Mouse (Mus musculus): Measurements from ENCODE around the gene Itga9.
A peak's percentile ranks its signal among the peaks of the same experiment; 100 is the strongest.

The Itga9 gene

GRCm38 (mm10) chr9:118877365-118878008 lies 271.0 kb downstream of the Itga9 start:
- no peak for DNase-seq (ENCODE audit: low spot score)

- no peak for DNase-seq (ENCODE audit: low spot score)
Observed at GRCm38 (mm10) chr9:118878596-118878995, 272.1 kb downstream of the Itga9 start.

DNA sequence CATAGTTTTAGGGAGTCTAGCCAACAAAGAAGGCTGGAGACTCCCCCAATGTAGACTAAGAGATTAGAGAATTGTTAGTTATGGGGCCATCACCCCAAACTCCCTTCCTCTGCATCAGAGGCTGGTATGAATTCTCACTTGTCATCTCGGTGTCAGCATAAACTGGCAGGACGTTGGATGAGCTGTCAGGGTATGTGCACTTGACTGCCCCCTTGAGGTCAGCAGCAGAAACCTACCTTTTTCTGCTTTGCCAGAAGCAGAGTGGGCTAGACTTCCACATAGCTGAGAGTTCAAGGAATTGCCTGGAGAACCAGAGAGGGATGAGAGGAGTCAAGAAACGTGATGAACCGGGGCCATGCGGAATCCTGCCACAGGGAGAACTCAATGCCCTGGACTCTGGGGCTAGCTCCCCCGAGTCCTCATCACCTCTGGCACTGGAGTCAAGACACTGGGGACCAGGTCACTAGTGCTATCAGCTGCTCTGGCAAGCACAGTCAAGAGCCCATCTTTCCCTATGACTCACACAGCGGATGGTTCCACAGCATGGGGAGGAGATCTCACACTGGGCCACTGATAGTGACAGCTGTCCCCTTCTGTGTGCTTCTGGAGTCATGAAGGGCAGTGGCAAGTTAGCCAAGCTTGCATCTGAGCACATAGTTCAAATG lies 274.9 kb downstream of the Itga9 start:
- peak; percentile 49 for DNase-seq (ENCODE audit: low spot score)

DNA sequence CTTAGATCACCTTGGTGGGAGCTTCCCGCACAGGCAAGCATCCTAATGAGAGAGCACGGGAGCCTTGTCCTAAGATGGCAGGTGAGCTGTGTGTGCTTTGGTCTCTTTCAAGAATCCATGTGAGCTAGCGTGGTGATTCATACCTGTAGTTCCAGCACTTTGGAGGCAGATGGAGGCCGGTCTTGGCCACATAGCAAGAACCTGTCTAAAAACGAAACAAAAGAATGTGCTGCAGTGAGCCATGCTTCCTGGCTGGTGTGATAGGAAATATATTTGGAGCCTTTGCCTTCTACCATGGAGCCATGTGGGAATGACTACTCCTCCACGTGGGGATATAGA lies 275.4 kb downstream of the Itga9 start:
- no peak for DNase-seq (ENCODE audit: low spot score)

- DNase-seq (ENCODE audit: low spot score) = no peak
Observed at GRCm38 (mm10) chr9:118883150-118883549, 276.7 kb downstream of the Itga9 start.

DNA sequence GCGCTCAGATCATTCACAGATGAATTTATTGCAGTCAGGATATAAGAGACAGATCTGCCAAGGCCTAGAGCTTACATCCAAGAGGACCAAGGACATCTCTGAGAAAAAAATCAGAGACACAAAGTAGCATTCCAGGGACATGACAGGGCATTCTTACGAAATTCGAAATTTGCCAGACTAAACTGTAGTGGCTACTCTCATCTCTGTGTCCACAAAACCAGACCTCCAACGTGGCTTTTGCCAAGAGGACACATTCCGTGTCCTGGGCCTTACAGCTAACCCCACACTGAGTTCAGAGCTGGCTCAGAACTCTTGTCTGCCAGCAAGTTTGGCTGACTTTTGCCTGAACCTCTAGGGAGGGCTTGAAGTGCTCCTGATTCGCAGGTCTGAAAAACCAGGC lies 279.3 kb downstream of the Itga9 start:
- DNase-seq (ENCODE audit: low spot score) = no peak

DNA sequence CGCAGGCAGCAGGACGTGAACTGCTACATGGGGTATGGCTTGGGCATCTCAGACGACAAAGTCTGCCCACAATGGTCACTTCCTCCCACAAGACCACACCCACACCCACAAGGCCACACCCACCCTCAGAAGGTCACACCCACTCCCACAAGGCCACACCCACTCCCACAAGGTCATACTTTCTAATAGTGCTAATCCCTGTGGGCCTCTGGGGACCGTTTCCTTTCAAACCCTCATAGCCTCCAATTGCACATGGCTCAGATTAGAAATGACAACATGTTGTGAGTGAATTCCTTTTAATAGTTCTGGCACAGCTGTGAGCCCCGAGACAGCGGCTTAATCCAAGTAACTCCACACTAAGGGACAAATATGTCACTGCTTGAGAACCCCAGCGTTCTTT lies 280.7 kb downstream of the Itga9 start:
- no peak for DNase-seq (ENCODE audit: low spot score)

- no peak for DNase-seq (ENCODE audit: low spot score)
Observed at GRCm38 (mm10) chr9:118887734-118888133, 281.2 kb downstream of the Itga9 start.

DNA sequence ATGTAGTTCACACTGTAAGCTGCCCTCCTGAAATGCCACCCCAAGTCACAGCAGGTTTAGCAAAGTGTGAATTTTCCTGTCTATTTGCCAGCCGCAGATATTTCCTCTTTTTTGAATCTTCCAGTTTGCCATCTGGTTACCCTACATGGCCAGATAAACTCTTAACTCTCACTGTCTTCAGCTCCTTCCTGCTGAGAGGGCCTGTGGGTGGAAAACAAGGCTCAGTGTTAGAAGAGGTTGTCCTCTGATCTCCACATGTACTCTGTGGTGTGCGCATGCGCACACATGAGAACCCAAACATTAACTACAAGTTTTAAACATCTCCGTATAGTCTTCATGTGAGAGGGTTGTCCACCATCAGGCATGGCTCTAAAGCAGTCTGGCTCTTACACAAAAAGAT lies 283.7 kb downstream of the Itga9 start:
- no peak for DNase-seq (ENCODE audit: low spot score)

GRCm38 (mm10) chr9:118890645-118891044 lies 284.2 kb downstream of the Itga9 start:
- no peak for DNase-seq (ENCODE audit: low spot score)

DNA sequence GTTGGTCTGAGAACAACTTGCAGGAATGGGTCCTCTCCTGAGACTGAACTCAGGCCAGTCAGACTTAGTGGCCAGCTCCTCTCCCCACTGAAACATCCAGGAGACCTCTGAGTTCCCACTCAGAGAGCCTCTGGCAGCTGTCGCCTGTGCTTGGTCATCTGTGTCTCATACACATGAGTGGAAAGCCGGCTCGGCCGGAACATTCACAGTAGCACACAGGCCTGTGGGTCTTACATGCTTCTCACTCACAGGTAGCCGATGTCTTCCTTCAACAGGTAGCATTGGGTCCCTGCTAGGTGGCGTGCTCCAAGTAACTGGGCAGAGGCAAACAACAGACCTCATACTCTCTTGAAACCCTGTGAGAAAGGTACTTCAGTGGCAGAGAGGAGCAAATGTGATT lies 284.6 kb downstream of the Itga9 start:
- DNase-seq (ENCODE audit: low spot score) = no peak

- no peak for DNase-seq (ENCODE audit: low spot score)
Observed at GRCm38 (mm10) chr9:118891593-118891992, 285.1 kb downstream of the Itga9 start.

DNA sequence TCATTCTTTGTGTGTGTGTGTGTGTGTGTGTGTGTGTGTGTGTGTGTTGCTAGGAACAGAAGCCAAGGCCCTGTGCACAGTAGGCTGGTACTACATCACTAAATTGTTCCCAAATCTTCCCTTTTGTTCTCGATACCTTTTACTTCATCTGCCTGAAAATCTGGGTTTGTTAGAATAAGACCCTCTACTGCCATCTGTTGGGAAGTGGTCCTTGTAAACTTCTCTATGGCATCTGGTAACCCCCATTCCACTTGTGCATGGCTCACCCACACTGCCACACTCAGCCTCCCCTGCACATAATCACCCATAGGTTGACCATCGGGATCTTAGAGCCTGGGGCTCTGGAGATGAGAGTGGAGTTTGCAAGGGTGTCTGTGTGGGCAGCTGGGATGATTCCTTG lies 288.6 kb downstream of the Itga9 start:
- DNase-seq (ENCODE audit: low spot score) = no peak

DNA sequence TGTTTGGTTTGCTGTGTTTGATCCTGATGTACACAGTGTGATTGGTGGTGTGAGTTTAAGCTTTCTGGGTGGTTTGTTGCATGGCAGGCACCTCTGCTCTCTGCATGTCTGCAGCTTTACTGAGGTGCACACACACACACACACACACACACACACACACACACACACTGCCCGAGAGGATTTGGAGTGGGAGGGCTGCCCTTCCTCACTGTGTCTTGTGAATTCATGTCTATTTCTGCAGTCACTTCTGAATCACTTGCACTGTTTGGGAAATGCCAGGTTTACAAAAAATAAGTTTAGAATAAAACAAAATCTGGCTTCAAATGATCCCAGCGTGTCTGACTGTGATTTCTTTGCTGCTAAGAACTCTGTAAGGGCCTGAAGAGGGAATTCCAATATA lies 294.2 kb downstream of the Itga9 start:
- DNase-seq (ENCODE audit: low spot score) = no peak

DNA sequence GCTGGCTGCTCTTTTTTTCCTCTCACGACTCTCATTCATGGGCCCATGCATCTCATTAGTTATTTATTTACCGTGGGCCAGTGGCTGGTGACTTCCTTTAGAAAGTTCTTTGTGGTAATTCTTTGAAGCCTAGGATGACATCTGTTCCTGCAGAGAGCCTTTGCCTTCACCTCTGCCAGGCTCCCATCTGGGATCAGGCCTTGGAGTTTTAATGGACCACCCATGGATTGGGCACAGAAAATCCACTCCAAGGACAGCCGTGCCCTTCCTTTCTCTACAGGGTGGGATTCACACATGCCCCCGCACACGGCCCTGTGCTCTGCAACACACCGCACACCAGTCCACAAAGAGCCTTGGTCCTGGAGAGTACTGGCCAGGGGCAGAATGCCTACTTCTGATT lies 295.4 kb downstream of the Itga9 start:
- DNase-seq (ENCODE audit: low spot score) = no peak

GRCm38 (mm10) chr9:118907934-118908620 lies 301.6 kb downstream of the Itga9 start:
- peak; percentile 91 for DNase-seq (ENCODE audit: low spot score)

- no peak for DNase-seq (ENCODE audit: low spot score)
Observed at GRCm38 (mm10) chr9:118913048-118913447, 306.6 kb downstream of the Itga9 start.

DNA sequence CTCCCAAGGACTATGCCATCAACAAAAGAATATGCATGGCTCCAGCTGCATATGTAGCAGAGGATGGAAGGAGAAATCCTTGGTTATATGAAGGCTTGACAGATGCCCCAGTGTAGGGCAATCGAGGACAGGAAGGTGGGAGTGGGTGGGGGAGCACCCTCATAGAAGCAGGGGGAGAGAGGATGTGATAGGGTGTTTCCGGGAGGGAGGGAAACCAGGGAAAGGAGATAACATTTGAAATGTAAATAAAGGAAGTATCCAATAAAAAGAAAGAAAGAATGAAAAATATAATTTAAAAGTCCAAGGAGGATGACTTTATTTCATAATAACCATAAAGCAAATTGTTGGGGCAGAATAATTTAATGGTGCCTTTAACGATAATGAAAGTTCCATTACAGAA lies 307.1 kb downstream of the Itga9 start:
- DNase-seq (ENCODE audit: low spot score) = no peak

DNA sequence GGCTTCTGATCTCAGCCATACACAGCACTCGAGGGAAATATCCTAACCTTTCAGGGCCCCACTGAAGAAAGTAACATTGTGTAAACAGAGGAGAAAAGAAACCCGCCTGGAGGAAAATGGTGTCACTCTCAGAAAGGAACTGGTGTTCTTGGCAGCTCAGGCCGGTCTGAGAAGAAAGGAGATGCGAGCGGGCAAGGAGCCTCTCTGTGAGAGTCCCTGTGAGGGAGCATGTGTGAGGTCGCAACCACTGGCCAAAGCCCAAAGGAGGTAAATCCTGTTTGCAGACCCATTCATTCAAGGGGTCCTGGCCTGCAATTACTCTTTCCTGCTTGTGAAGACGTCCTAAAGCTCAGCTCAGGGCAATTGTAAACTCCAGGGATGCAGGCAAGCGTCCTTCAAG lies 308.1 kb downstream of the Itga9 start:
- no peak for DNase-seq (ENCODE audit: low spot score)

GRCm38 (mm10) chr9:118915290-118915689 lies 308.8 kb downstream of the Itga9 start:
- DNase-seq (ENCODE audit: low spot score) = peak; percentile 65

DNA sequence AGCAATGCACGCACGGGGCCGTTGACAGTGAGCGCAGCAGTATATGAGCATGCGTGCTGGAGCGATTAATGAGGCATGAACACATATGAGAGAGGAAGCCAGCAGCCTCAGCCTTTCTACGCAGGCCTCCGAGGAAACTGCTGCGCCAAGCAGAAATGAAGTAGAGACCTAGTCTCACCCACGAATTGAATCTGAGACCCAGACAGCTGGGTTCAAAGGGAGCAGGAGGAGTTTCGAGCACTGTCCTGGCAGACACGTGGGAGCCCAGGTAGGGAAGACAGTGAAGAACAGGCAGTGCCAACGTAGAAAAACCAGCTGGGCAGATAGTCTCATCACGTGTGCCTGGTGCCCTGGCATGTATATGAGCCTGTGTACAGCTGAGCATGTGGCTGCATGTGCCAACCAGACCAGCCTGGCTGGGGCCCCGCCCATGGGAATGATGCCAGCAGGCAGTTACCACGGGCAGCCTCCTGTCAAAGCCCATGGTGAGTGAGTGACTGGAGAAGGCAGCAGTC lies 313.2 kb downstream of the Itga9 start:
- DNase-seq (ENCODE audit: low spot score) = no peak

- peak; percentile 92 for DNase-seq (ENCODE audit: low spot score)
Observed at GRCm38 (mm10) chr9:118920798-118921515, 314.5 kb downstream of the Itga9 start.

DNA sequence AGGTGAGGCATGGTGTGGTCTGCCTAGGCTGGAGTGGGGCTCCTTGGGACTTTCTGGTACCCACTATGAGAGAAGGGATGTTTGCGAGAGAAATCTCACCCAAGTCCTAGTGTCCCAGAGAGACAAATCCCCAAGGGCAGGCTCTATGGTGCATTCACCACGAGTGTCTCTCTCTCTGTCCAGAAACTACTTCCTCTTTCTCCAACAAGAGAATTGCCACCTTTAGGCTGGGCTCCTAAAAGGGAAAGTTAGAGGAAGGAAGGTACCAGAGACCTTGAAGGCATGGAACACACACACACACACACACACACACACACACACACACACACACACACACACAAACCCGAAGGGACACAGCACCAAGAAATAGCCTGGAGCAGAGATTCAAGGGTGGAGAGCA lies 315.4 kb downstream of the Itga9 start:
- DNase-seq (ENCODE audit: low spot score) = no peak
